Mouse (Mus musculus) bone marrow macrophage, adult 2 months (primary cell): ENCODE measurements around the gene Gpr142.

ENCODE experiments used
- CTCF ChIP-seq: IDR thresholded peaks from 2 replicates; pipeline ENCODE4 v1.5.1; 2012; ENCODE audit warnings: low read depth, mild to moderate bottlenecking, low read length, moderate library complexity
- POLR2A ChIP-seq: IDR thresholded peaks from 2 replicates; pipeline ENCODE4 v1.6.1; 2012; ENCODE audit warnings: mild to moderate bottlenecking, low read depth, low read length, borderline replicate concordance

DNA sequence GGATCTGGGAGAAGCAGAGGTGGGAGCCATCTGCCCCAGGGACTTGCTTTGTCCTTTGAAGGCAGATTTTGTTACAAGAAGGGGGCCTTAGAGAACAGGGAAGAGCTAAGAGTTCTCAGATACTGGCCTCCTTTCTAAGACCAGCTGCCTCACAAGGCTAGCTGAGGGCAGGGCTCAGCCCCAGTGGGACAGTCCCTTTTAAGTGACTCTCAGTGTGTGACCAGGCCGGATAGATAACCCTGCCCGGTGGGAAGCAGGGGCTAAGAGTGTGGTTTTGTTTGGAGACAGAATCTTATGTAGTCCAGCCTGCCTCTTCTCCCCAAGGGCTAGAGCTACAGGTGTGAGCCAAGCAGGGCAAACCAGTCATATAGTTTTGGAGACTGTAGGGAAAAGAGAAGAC is 50.8 kb downstream of the Gpr142 start:
- TF ChIP-seq POLR2A (no peak), CTCF (no peak)
